Mouse (Mus musculus): Measurements from ENCODE around the gene Nptx1. TPM values are rescaled to one million over a fixed set of nuclear protein-coding genes. Genes with fewer than 3 reads are reported as not detected.

The Nptx1 gene
- polyA plus RNA-seq, 1 experiment from 2014 or later: 10.2 TPM

DNA sequence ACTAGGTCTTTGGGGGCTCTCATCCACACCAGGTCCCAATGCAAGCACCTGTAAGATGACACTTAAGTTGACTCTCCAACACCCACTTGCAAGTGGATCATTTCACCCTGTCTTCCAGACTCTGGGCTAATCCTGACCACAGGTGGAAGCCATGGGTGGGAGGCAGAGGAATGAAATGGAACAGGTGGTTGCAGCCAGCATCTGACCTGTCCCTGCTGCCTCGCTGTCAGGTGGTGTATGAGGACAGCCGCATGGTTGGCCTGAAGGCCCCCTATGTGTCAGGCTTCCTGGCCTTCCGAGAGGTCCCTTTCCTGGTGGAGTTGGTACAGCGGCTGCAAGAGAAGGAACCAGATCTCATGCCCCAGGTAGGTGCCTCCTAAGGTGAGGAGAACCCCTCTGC is 48.3 kb downstream of the Nptx1 start:
- Histone ChIP-seq H3K36me3 (peaks cover 28% of the 10 kb centered on the region; the same call in 1 of the 2 replicates), H3K4me2 (replicated peaks) (no peak overlapping the region), H3K4me1 (0 out of 2 replicates have a peak, but pooled peaks cover 8% of the 10 kb centered on the region), H3K27ac (replicated peaks) (no peak overlapping the region), H3K9ac (replicated peaks) (no peak overlapping the region), H3K27me3 (no peaks in the 10 kb centered on the region), H3K4me3 (no peak overlapping the region), H3K9me3 (no peaks in the 10 kb centered on the region)
- no peak for ATAC-seq (replicated peaks)
- WGBS: 93% methylated on average over 4 of the region's 4 CpGs

DNA sequence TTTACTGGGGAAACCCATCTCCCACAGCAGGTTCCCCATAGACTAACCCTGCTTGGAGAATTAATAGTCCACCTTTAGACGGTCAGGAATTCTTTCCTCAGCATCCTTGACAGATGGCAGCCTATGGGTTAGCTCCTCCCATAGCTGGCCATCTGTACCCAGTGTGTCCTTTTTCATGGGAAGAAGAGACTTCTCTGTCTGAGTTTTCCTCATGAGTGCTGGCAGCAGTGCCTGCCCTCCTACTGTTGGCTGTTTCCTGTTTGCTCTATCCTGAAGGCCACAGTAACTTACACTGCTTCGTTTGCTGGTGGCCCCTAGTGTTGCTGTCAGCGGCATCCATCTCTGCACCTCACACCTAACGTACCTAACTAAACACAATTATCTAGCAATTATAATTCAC is 50.1 kb downstream of the Nptx1 start:
- no peak overlapping the region for H3K27ac ChIP-seq (replicated peaks)

GRCm38 (mm10) chr11:119496147-119496546 is 51.4 kb downstream of the Nptx1 start:
- ATAC-seq (replicated peaks): no peak
- Histone ChIP-seq H3K27ac (replicated peaks) (no peak overlapping the region), H3K9ac (replicated peaks) (no peak overlapping the region), H3K4me2 (replicated peaks) (no peak overlapping the region), H3K9me3 (no peaks in the 10 kb centered on the region), H3K4me1 (peaks cover 26% of the 10 kb centered on the region), H3K4me3 (no peak overlapping the region), H3K36me3 (0 out of 2 replicates have a peak, but pooled peaks cover 7% of the 10 kb centered on the region), H3K27me3 (no peaks in the 10 kb centered on the region)
- 75% methylated on average over 5 of the region's 5 CpGs for WGBS

More for the DNA sequence above, 50.1 kb downstream of the Nptx1 start:
- WGBS: 79% methylated on average over 4 of the region's 4 CpGs
- no peak for ATAC-seq (replicated peaks)
- H3K9ac ChIP-seq (replicated peaks): no peak overlapping the region
- no peak overlapping the region for H3K4me3 ChIP-seq
- peaks cover 20% of the 10 kb centered on the region for H3K4me1 ChIP-seq
- no peaks in the 10 kb centered on the region for H3K9me3 ChIP-seq
- no peaks in the 10 kb centered on the region for H3K27me3 ChIP-seq
- no peak overlapping the region for H3K4me2 ChIP-seq (replicated peaks)
- H3K36me3 ChIP-seq: peaks cover 19% of the 10 kb centered on the region; the same call in 1 of the 2 replicates

DNA sequence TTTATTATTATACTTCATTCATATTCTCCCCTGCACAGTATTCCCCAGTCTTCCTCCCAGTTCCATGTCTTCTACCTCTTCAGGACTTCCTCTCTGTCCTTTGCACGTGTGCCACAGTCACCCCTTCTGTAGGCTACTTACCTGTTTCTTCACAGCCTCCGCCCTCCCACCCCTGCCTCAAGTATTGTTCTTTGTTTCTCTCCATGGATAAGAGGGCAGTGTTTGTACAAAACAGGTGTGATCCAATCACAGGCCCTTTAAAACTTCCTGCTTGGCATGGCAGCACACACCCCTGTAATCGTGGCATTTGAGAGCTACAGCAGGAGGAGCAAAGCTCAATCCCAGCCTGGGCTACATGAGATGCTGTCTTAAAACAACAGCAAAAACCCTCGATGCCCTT is 54.0 kb downstream of the Nptx1 start:
- Histone ChIP-seq H3K9me3 (no peaks in the 10 kb centered on the region), H3K27me3 (no peaks in the 10 kb centered on the region), H3K36me3 (0 out of 2 replicates have a peak, but pooled peaks cover 2% of the 10 kb centered on the region), H3K4me2 (replicated peaks) (no peak overlapping the region), H3K27ac (replicated peaks) (no peak overlapping the region), H3K4me3 (no peak overlapping the region), H3K9ac (replicated peaks) (no peak overlapping the region), H3K4me1 (peaks cover 33% of the 10 kb centered on the region)
- 81% methylated on average over 4 of the region's 4 CpGs for WGBS
- no peak for ATAC-seq (replicated peaks)

DNA sequence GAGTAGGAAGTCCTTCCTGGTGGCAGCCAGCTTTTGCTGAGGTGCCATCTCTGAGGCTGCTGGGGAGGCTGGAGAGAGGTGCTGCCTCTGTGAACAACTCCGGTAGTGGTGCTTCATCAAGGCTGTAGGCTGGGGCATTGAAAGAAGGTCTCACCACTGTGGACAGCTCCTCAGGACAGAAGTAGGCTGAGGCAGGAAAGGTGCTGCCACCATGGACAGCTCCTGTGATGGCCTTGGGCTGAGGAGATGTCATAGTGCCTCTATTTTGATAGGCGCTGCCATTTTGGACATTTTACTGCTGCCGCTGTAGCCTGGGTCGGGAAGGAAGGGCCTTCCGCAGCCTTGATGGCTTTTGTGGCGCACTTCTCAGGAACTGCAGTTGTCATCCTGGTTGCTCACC is 54.7 kb downstream of the Nptx1 start:
- Histone ChIP-seq H3K4me3 (peak overlapping the region; percentile 71; the same call in 1 of the 2 replicates), H3K4me2 (replicated peaks) (peak overlapping the region; percentile 85), H3K36me3 (0 out of 2 replicates have a peak, but pooled peaks cover 2% of the 10 kb centered on the region), H3K27me3 (no peaks in the 10 kb centered on the region), H3K9ac (replicated peaks) (no peak overlapping the region), H3K27ac (replicated peaks) (no peak overlapping the region), H3K4me1 (peaks cover 33% of the 10 kb centered on the region), H3K9me3 (no peaks in the 10 kb centered on the region)
- 91% methylated on average over 6 of the region's 6 CpGs for WGBS
- no peak for ATAC-seq (replicated peaks)

DNA sequence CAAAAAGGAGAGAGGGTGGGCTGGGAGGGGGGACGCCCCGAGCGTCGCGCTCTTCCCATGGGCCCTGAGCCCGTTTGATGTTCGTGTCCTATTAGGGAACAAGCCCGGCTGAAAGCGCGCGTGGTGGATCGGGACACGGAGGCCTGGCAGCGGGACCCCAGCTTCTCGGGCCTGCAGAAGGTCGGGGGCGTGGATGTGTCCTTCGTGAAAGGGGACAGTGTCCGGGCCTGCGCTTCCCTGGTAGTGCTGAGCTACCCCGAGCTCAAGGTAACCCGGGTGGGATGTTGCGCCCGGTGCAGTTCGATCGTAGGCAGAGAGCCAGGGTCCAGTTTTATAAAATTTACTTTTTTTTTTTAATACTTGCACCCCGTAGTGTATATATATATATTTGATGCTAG is 55.9 kb downstream of the Nptx1 start:
- peak overlapping the region; percentile 85 for H3K4me2 ChIP-seq (replicated peaks)
- H3K27ac ChIP-seq (replicated peaks): peak overlapping the region; percentile 92
- no peaks in the 10 kb centered on the region for H3K9me3 ChIP-seq
- H3K4me3 ChIP-seq: peak overlapping the region; percentile 71
- 0 out of 2 replicates have a peak, but pooled peaks cover 2% of the 10 kb centered on the region for H3K36me3 ChIP-seq
- ATAC-seq (replicated peaks): no peak
- no peaks in the 10 kb centered on the region for H3K27me3 ChIP-seq
- peaks cover 25% of the 10 kb centered on the region for H3K4me1 ChIP-seq
- H3K9ac ChIP-seq (replicated peaks): peak overlapping the region; percentile 88
- WGBS: 6% methylated on average over 25 of the region's 27 CpGs

DNA sequence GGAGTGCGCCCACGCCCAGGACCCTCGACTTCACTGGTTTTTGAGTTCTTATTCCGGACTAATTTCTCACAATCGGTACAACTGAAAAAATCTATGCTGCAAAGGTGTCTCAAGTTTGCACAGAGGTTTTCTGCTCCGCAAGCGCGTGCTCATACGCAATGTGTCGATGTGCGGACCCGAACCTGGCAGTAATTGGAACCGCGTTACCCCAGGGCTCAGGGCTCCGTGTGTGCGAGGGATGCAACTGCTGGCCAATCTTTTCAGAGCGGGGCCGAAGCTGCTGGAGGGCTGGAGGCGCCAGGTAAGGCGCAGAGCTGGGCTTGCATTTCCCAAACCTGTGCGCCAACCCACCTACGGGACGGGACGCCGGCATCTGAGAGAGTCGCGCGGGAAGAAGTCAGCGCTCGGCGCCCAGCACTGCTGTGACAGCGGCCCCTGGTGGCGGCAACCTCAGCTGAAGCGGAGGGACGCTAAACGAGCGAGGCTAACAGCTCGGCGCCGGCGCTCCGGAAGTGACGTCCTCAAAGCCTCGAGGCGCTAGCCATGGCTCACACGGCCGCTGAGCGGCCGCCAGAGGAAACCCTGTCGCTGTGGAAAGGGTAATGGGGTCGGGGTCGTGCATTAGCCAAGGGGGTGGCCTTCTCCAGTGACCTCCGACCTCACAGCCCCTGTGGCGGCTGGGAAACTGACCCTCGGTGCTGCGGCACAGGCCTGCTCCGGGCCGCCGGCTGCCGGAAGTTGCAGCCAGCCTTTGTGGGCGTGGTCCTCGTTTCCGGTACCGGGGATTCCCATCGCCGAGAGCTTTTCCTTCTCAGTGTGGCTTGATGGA is 56.5 kb downstream of the Nptx1 start, which contains the start of gene Endov:
Endov (plus strand) TSS at position 487 of the 829 bp plus-strand sequence.
- under 1% methylated on average over 66 of the region's 66 CpGs for WGBS
- no peaks in the 10 kb centered on the region for H3K27me3 ChIP-seq
- peak within 1 kb of the TSS; percentile 71 for H3K4me3 ChIP-seq
- peak within 1 kb of the TSS; percentile 92 for H3K27ac ChIP-seq (replicated peaks)
- H3K4me2 ChIP-seq (replicated peaks): peak within 1 kb of the TSS; percentile 85
- peaks cover 25% of the 10 kb centered on the region for H3K4me1 ChIP-seq
- H3K9ac ChIP-seq (replicated peaks): peak within 1 kb of the TSS; percentile 88
- H3K36me3 ChIP-seq: 0 out of 2 replicates have a peak, but pooled peaks cover 2% of the 10 kb centered on the region
- H3K9me3 ChIP-seq: no peaks in the 10 kb centered on the region
- peak; percentile 98 for ATAC-seq (replicated peaks)

Other genes with a start within 250 kb of the Nptx1 start
- 302 and 313 TPM in 2 replicates for gene Eif4a3, start 247.7 kb downstream of the Nptx1 start, polyA plus RNA-seq (2015; fragmentation: Nextera tagmentation; extraction: Ambion mirVana)
- 0.09 and 0.18 TPM in 2 replicates for gene Card14, start 240.0 kb downstream of the Nptx1 start, polyA plus RNA-seq (2015; fragmentation: Nextera tagmentation; extraction: Ambion mirVana)
- gene Sgsh, start 192.2 kb downstream of the Nptx1 start, polyA plus RNA-seq (2015; fragmentation: Nextera tagmentation; extraction: Ambion mirVana): 3.0 and 3.7 TPM in 2 replicates
- 3.5 and 3.9 TPM in 2 replicates for gene Slc26a11, start 192.2 kb downstream of the Nptx1 start, polyA plus RNA-seq (2015; fragmentation: Nextera tagmentation; extraction: Ambion mirVana)
- 0.75 and 1.4 TPM in 2 replicates for gene Rnf213, start 154.7 kb downstream of the Nptx1 start, polyA plus RNA-seq (2015; fragmentation: Nextera tagmentation; extraction: Ambion mirVana)
- gene Endov, start 56.4 kb downstream of the Nptx1 start, polyA plus RNA-seq (2015; fragmentation: Nextera tagmentation; extraction: Ambion mirVana): 17.3 and 18.5 TPM in 2 replicates
- 12.0 and 13.3 TPM in 2 replicates for gene Rptor, start 55.2 kb upstream of the Nptx1 start, polyA plus RNA-seq (2015; fragmentation: Nextera tagmentation; extraction: Ambion mirVana)